ENCODE assay signal across 22 mouse cellular contexts in genomic region chr3:66683589-66684286, GRCm38 (mm10).
A peak's percentile ranks its signal among the peaks of the same experiment; 100 is the strongest.
DNase-seq lines count a peak whose midpoint lies in the region; ATAC-seq and TF ChIP-seq lines count a peak whose summit lies in the region.
"Had no signal": no experiment of that assay in that cellular context is flagged by ENCODE, and none has a peak within 500 bp of the region (broad histone marks: within the 10 kb centered on the region; RNA-seq: fewer than 3 reads in every experiment).

No protein-coding gene starts in this region.

- ATAC-seq in forebrain, embryonic 14.5 days = no peak
- no peak for ATAC-seq in forebrain, postnatal 0 days
- ATAC-seq in neural tube, embryonic 13.5 days (ENCODE audit: low read depth) = no peak
- ATAC-seq in neural tube, embryonic 15.5 days (ENCODE audit: low FRiP score) = no peak; the same call in 1 of the 2 replicates
- no peak for ATAC-seq in liver, postnatal 0 days
- ATAC-seq: inflammation-experienced regulatory T-cells, adult 6 months had no signal

- peak; percentile 45 for DNase-seq in forebrain, embryonic 14.5 days (ENCODE audit: low spot score)
- DNase-seq in forebrain, postnatal 0 days = no peak
- DNase-seq in mesoderm, embryonic 11.5 days (ENCODE audit: low read depth, low spot score) = peak; percentile 23
- no peak for DNase-seq in thymus, postnatal 10 days (ENCODE audit: low spot score in 2 of 2)
- DNase-seq in B cell, adult 2 months = no peak
- DNase-seq in liver, postnatal 0 days = no peak
- DNase-seq: cerebellum, postnatal 10 days; gastrocnemius, adult 2 months; heart, postnatal 14 days; kidney, adult 2 months; kidney, postnatal 10 days; layer of hippocampus, postnatal 36 days; lung, adult 2 months; thymus, postnatal 4 days had no signal

- H3K4me1 ChIP-seq in forebrain, embryonic 14.5 days (ENCODE audit: control insufficient read depth, insufficient read depth, low read length) = no peaks in the 10 kb centered on the region
- no peaks in the 10 kb centered on the region for H3K4me1 ChIP-seq in forebrain, postnatal 0 days (ENCODE audit: insufficient read depth)
- peaks cover 23% of the 10 kb centered on the region for H3K4me1 ChIP-seq in neural tube, embryonic 13.5 days (replicated peaks)
- H3K4me1 ChIP-seq in neural tube, embryonic 15.5 days = peaks cover 10% of the 10 kb centered on the region
- H3K4me1 ChIP-seq in liver, postnatal 0 days (ENCODE audit: insufficient read depth) = no peaks in the 10 kb centered on the region
- H3K4me1 ChIP-seq: heart, embryonic 12.5 days; megakaryocyte, embryonic 14.5 days had no signal

- H3K9me3 ChIP-seq in forebrain, embryonic 14.5 days (replicated peaks; ENCODE audit: control insufficient read depth, low read length) = no peaks in the 10 kb centered on the region
- H3K9me3 ChIP-seq in forebrain, postnatal 0 days (ENCODE audit: low read length) = no peaks in the 10 kb centered on the region
- H3K9me3 ChIP-seq in neural tube, embryonic 13.5 days = peaks cover 4% of the 10 kb centered on the region; the same call in 1 of the 2 replicates
- no peaks in the 10 kb centered on the region; the same call in 1 of the 2 replicates for H3K9me3 ChIP-seq in neural tube, embryonic 15.5 days (replicated peaks)
- H3K9me3 ChIP-seq in liver, postnatal 0 days (ENCODE audit: low read length) = no peaks in the 10 kb centered on the region
- H3K9me3 ChIP-seq: embryonic facial prominence, embryonic 13.5 days; heart, embryonic 12.5 days had no signal

- no peaks in the 10 kb centered on the region for H3K27me3 ChIP-seq in forebrain, embryonic 14.5 days (replicated peaks; ENCODE audit: control insufficient read depth, insufficient read depth, low read length)
- no peaks in the 10 kb centered on the region for H3K27me3 ChIP-seq in forebrain, postnatal 0 days (ENCODE audit: insufficient read depth, low read length)
- no peaks in the 10 kb centered on the region for H3K27me3 ChIP-seq in neural tube, embryonic 13.5 days
- no peaks in the 10 kb centered on the region for H3K27me3 ChIP-seq in neural tube, embryonic 15.5 days (replicated peaks)
- no peaks in the 10 kb centered on the region for H3K27me3 ChIP-seq in liver, postnatal 0 days (ENCODE audit: insufficient read depth, low read length)
- H3K27me3 ChIP-seq: CH12.LX; heart, embryonic 12.5 days had no signal

- no peak overlapping the region for H3K4me2 ChIP-seq in forebrain, embryonic 14.5 days (ENCODE audit: low read length)
- no peak overlapping the region for H3K4me2 ChIP-seq in forebrain, postnatal 0 days (ENCODE audit: low read depth)
- H3K4me2 ChIP-seq in neural tube, embryonic 13.5 days = 0 out of 2 replicates have a peak overlapping the region, but pooled peaks have one; percentile 10
- no peak overlapping the region for H3K4me2 ChIP-seq in neural tube, embryonic 15.5 days
- H3K4me2 ChIP-seq in liver, postnatal 0 days (ENCODE audit: low read depth, low read length) = no peak overlapping the region
- H3K4me2 ChIP-seq: embryonic facial prominence, embryonic 13.5 days; heart, embryonic 12.5 days had no signal

- WGBS in forebrain, embryonic 14.5 days = 21% methylated on average over 8 of the region's 8 CpGs
- 18% methylated on average over 8 of the region's 8 CpGs for WGBS in forebrain, postnatal 0 days
- 37% methylated on average over 8 of the region's 8 CpGs for WGBS in neural tube, embryonic 13.5 days
- WGBS in neural tube, embryonic 15.5 days = 27% methylated on average over 8 of the region's 8 CpGs
- WGBS in liver, postnatal 0 days (ENCODE audit: insufficient replicate concordance) = 57% methylated on average over 8 of the region's 8 CpGs

- TF ChIP-seq EP300 in liver, postnatal 0 days (IDR thresholded peaks at IDR 0.05; ENCODE audit: low read depth) = no peak

- no peaks in the 10 kb centered on the region for H3K36me3 ChIP-seq in forebrain, embryonic 14.5 days (ENCODE audit: control insufficient read depth, insufficient read depth, low read length)
- H3K36me3 ChIP-seq in forebrain, postnatal 0 days (ENCODE audit: insufficient read depth) = no peaks in the 10 kb centered on the region
- H3K36me3 ChIP-seq in neural tube, embryonic 13.5 days = no peaks in the 10 kb centered on the region
- H3K36me3 ChIP-seq in neural tube, embryonic 15.5 days = no peaks in the 10 kb centered on the region
- H3K36me3 ChIP-seq in liver, postnatal 0 days (replicated peaks; ENCODE audit: insufficient read depth, low read length) = no peaks in the 10 kb centered on the region
- H3K36me3 ChIP-seq: embryonic facial prominence, embryonic 13.5 days; heart, embryonic 12.5 days had no signal

- no peak overlapping the region for H3K4me3 ChIP-seq in forebrain, embryonic 14.5 days (ENCODE audit: low read depth, low read length)
- H3K4me3 ChIP-seq in forebrain, postnatal 0 days (ENCODE audit: low read depth, low read length) = no peak overlapping the region
- H3K4me3 ChIP-seq in neural tube, embryonic 13.5 days = no peak overlapping the region
- no peak overlapping the region for H3K4me3 ChIP-seq in neural tube, embryonic 15.5 days (replicated peaks)
- no peak overlapping the region for H3K4me3 ChIP-seq in liver, postnatal 0 days (ENCODE audit: low read depth, low read length)
- H3K4me3 ChIP-seq: embryonic facial prominence, embryonic 13.5 days; gastrocnemius, adult 2 months; heart, embryonic 12.5 days; megakaryocyte, embryonic 14.5 days; myocyte had no signal

- H3K27ac ChIP-seq in forebrain, embryonic 14.5 days (ENCODE audit: low read depth, low read length) = no peak overlapping the region
- no peak overlapping the region for H3K27ac ChIP-seq in forebrain, postnatal 0 days (ENCODE audit: low read depth, low read length)
- peak overlapping the region; percentile 24; the same call in 1 of the 2 replicates for H3K27ac ChIP-seq in neural tube, embryonic 13.5 days (replicated peaks)
- no peak overlapping the region for H3K27ac ChIP-seq in neural tube, embryonic 15.5 days (replicated peaks)
- H3K27ac ChIP-seq in liver, postnatal 0 days (ENCODE audit: low read depth) = no peak overlapping the region
- H3K27ac ChIP-seq: embryonic facial prominence, embryonic 13.5 days; gastrocnemius, adult 2 months had no signal

- no peak for TF ChIP-seq CTCF in forebrain, postnatal 0 days (IDR thresholded peaks at IDR 0.05; ENCODE audit: low read depth)
- TF ChIP-seq CTCF in liver, postnatal 0 days (IDR thresholded peaks at IDR 0.05; ENCODE audit: low read depth) = no peak

- H3K9ac ChIP-seq in forebrain, embryonic 14.5 days (ENCODE audit: low read length) = no peak overlapping the region
- no peak overlapping the region for H3K9ac ChIP-seq in forebrain, postnatal 0 days
- H3K9ac ChIP-seq in neural tube, embryonic 13.5 days = no peak overlapping the region
- H3K9ac ChIP-seq in neural tube, embryonic 15.5 days (replicated peaks) = no peak overlapping the region
- H3K9ac ChIP-seq in liver, postnatal 0 days (replicated peaks) = no peak overlapping the region
- H3K9ac ChIP-seq: embryonic facial prominence, embryonic 13.5 days; heart, embryonic 12.5 days had no signal

Comparison
In these comparisons a context has a peak if more than half of its experiments do, and no peak if none do; other contexts are left out.
1. DNase-seq: peak in forebrain, embryonic 14.5 days (single experiment) and mesoderm, embryonic 11.5 days (single experiment); none in forebrain, postnatal 0 days (single experiment), thymus, postnatal 10 days (0 of 2), B cell, adult 2 months (0 of 2) and liver, postnatal 0 days (single experiment).